In genomic region chr7:45943280-45943679, GRCm38 (mm10) we compare ENCODE assay signal across 14 mouse cellular contexts. TPM values are rescaled to one million over a fixed set of nuclear protein-coding genes. Genes with fewer than 3 reads are reported as not detected.
DNase-seq lines count a peak whose midpoint lies in the region; ATAC-seq and TF ChIP-seq lines count a peak whose summit lies in the region.
"Not testable (repeated sequence)": the region's sequence is repeated elsewhere in the genome, so short reads cannot be mapped to it uniquely, and the experiment has no call there.
"Had no signal": no experiment of that assay in that cellular context is flagged by ENCODE, and none has a peak within 500 bp of the region (broad histone marks: within the 10 kb centered on the region; RNA-seq: fewer than 3 reads in every experiment).

No protein-coding gene starts in this region.

- not testable (repeated sequence) for H3K27ac ChIP-seq in heart, adult 2 months; kidney, postnatal 0 days

- not testable (repeated sequence) for H3K79me2 ChIP-seq in heart, adult 2 months (replicated peaks; ENCODE audit: control insufficient read depth, insufficient read depth, low read length)

- not testable (repeated sequence) for TF ChIP-seq POLR2A in heart, adult 2 months (IDR thresholded peaks at IDR 0.05; ENCODE audit: insufficient read depth, low read depth, low read length); lung, adult 2 months (IDR thresholded peaks at IDR 0.05; ENCODE audit: borderline replicate concordance, extremely low read depth, low read depth, low read length)

- intact Hi-C loops in heart, adult 2 months (cut with DNase I), result loop anchor here (1.0 kb wide), 1 partner anchor 66 kb away; no protein-coding TSS in a partner anchor

- H3K4me3 ChIP-seq in heart, adult 2 months; kidney, postnatal 0 days (replicated peaks; ENCODE audit: low read depth, low read length); lung, adult 2 months (replicated peaks; ENCODE audit: extremely low read depth, low read depth, low read length): not testable (repeated sequence)

- TF ChIP-seq CTCF in heart, adult 2 months (IDR thresholded peaks at IDR 0.05), result peak; percentile 66
- TF ChIP-seq CTCF in kidney, postnatal 0 days (IDR thresholded peaks at IDR 0.05; ENCODE audit: low read depth), result peak; percentile 66
- TF ChIP-seq CTCF in lung, adult 2 months (IDR thresholded peaks at IDR 0.05; ENCODE audit: insufficient read depth, low read length), result peak; percentile 10; the same call in 1 of the 2 replicates

- DNase-seq in CD4-positive helper T cell, adult 2 months (ENCODE audit: low read depth, low spot score), result peak; percentile 30
- peak; percentile 48 for DNase-seq in NIH3T3 (ENCODE audit: low read depth)
- DNase-seq in heart, adult 2 months; kidney, postnatal 0 days (ENCODE audit: low spot score); lung, adult 2 months: not testable (repeated sequence)
- DNase-seq in naive thymus-derived CD4-positive, alpha-beta T cell, adult 2 months (ENCODE audit: low read depth), result peak; percentile 28
- DNase-seq in thymus, postnatal 4 days, result peak; percentile 48

- not testable (repeated sequence) for H3K27me3 ChIP-seq in heart, adult 2 months (ENCODE audit: control insufficient read depth, insufficient read depth, low read length); kidney, postnatal 0 days (ENCODE audit: insufficient read depth, low read length)

- not testable (repeated sequence) for TF ChIP-seq EP300 in heart, adult 2 months (IDR thresholded peaks at IDR 0.05; ENCODE audit: insufficient read depth, low read depth, low read length)

- not testable (repeated sequence) for H3K4me2 ChIP-seq in kidney, postnatal 0 days (ENCODE audit: low read length)

- not testable (repeated sequence) for ATAC-seq in kidney, postnatal 0 days (replicated peaks; ENCODE audit: low FRiP score, low read depth)

- H3K9ac ChIP-seq in heart, adult 2 months (ENCODE audit: low read depth, low read length); kidney, postnatal 0 days (ENCODE audit: low read depth, low read length): not testable (repeated sequence)

- 56% methylated on average over 1 of the region's 1 CpGs for WGBS in heart, adult 2 months
- 40% methylated on average over 1 of the region's 1 CpGs for WGBS in kidney, postnatal 0 days
- 48% methylated on average over 1 of the region's 1 CpGs for WGBS in lung, adult 2 months

- H3K4me1 ChIP-seq in heart, adult 2 months (ENCODE audit: control insufficient read depth, insufficient read depth, low read length); kidney, postnatal 0 days (replicated peaks; ENCODE audit: insufficient read depth, low read length); lung, adult 2 months (ENCODE audit: control insufficient read depth, insufficient read depth, low read length): not testable (repeated sequence)

- H3K36me3 ChIP-seq in heart, adult 2 months (ENCODE audit: control insufficient read depth, insufficient read depth, low read length); kidney, postnatal 0 days (ENCODE audit: insufficient read depth, low read length): not testable (repeated sequence)

- not testable (repeated sequence) for H3K9me3 ChIP-seq in kidney, postnatal 0 days (replicated peaks; ENCODE audit: low read length)

RNA-seq across cellular contexts. Expression of gene Ccdc114, which starts 19.4 kb away (rescaled TPM):
- 1 to 10 TPM in 1 of 2 experiments, under 1 TPM in 1; 0.94 to 1.0 TPM for total RNA-seq in heart, adult 2 months (2021)
- 1.7 and 2.1 TPM in 2 replicates for polyA plus RNA-seq in heart, adult 2 months (2012; rRNA removed)
- 7.2 and 8.4 TPM in 2 replicates for polyA plus RNA-seq in kidney, postnatal 0 days (2015; fragmentation: Nextera tagmentation; extraction: Ambion mirVana)
- 10.3 and 12.3 TPM in 2 replicates for polyA plus RNA-seq in lung, adult 2 months (2012; rRNA removed)

RNA-seq across cellular contexts. Expression of gene Emp3, which starts 22.1 kb away (rescaled TPM):
- 10 to 100 TPM; 24.2 to 29.2 TPM for total RNA-seq in heart, adult 2 months (2021)
- 59.7 and 77.7 TPM in 2 replicates for polyA plus RNA-seq in heart, adult 2 months (2012; rRNA removed)
- 170 and 171 TPM in 2 replicates for polyA plus RNA-seq in kidney, postnatal 0 days (2015; fragmentation: Nextera tagmentation; extraction: Ambion mirVana)
- polyA plus RNA-seq in lung, adult 2 months (2012; rRNA removed), result 210 and 228 TPM in 2 replicates

RNA-seq across cellular contexts. Expression of gene Tmem143, which starts 46.5 kb away (rescaled TPM):
- 100 to 1,000 TPM; 113 to 132 TPM for total RNA-seq in heart, adult 2 months (2021)
- polyA plus RNA-seq in heart, adult 2 months (2012; rRNA removed), result 205 and 206 TPM in 2 replicates
- polyA plus RNA-seq in kidney, postnatal 0 days (2015; fragmentation: Nextera tagmentation; extraction: Ambion mirVana), result 6.2 and 6.7 TPM in 2 replicates
- polyA plus RNA-seq in lung, adult 2 months (2012; rRNA removed), result 35.5 and 41.9 TPM in 2 replicates

RNA-seq across cellular contexts. Expression of gene Syngr4, which starts 46.8 kb away (rescaled TPM):
- not detected for total RNA-seq in heart, adult 2 months (2021)
- polyA plus RNA-seq in heart, adult 2 months (2012; rRNA removed), result 0.38 and 0.53 TPM in 2 replicates
- polyA plus RNA-seq in kidney, postnatal 0 days (2015; fragmentation: Nextera tagmentation; extraction: Ambion mirVana), result 0.96 and 1.6 TPM in 2 replicates
- not detected in 2 replicates for polyA plus RNA-seq in lung, adult 2 months (2012; rRNA removed)
- total RNA-seq: adrenal gland, adult 18-20 months; heart, postnatal 14 days; layer of hippocampus, postnatal 14 days; megakaryocyte-erythroid progenitor cell, adult 5-6 weeks had no signal
- polyA plus RNA-seq: midbrain, embryonic 15.5 days; neural tube, embryonic 14.5 days; urinary bladder, adult 2 months had no signal

Comparison
In these comparisons a context has a peak if more than half of its experiments do, and no peak if none do; other contexts are left out.
1. CTCF ChIP-seq: peak in every context shown above with its lines; median percentile 66 in heart, adult 2 months; 66 in kidney, postnatal 0 days; 10 in lung, adult 2 months.